Mouse (Mus musculus) heart, embryonic 13.5 days (tissue): Measurements from ENCODE around the gene Apoa1. TPM values are rescaled to one million over a fixed set of nuclear protein-coding genes. Genes with fewer than 3 reads are reported as not detected.

Experiments
- ATAC-seq: fragments of 200-750 bp; cut with Nextera tagmentation; 2 replicates; pipeline ENCODE4 v1.8.0; 2017; ENCODE audit warnings: moderate TSS enrichment; ENCODE audit not compliant: insufficient number of reproducible peaks, low FRiP score, low TSS enrichment; ENCODE audit errors: extremely low read depth
- H3K27ac ChIP-seq: fragments of 300-500 bp; sonication (generic); replicated peaks from 2 replicates; pipeline ENCODE4 v1.5.1; 2015; ENCODE audit warnings: moderate library complexity, mild to moderate bottlenecking, inconsistent platforms
- H3K27me3 ChIP-seq: fragments of 300-500 bp; sonication (generic); replicated peaks from 2 replicates; pipeline ENCODE4 v1.6.1; 2015; ENCODE audit warnings: mild to moderate bottlenecking, inconsistent platforms
- H3K36me3 ChIP-seq: fragments of 300-500 bp; sonication (generic); 2 replicates; pipeline ENCODE4 v1.6.1; 2015; ENCODE audit warnings: mild to moderate bottlenecking, inconsistent platforms
- H3K4me1 ChIP-seq: fragments of 300-500 bp; sonication (generic); 2 replicates; pipeline ENCODE4 v1.6.1; 2015; ENCODE audit warnings: inconsistent platforms
- H3K4me2 ChIP-seq: fragments of 300-500 bp; sonication (generic); 2 replicates; pipeline ENCODE4 v1.6.1; 2015; ENCODE audit warnings: inconsistent platforms, mild to moderate bottlenecking, moderate library complexity
- H3K4me3 ChIP-seq: fragments of 300-500 bp; sonication (generic); 2 replicates; pipeline ENCODE4 v1.5.1; 2015; ENCODE audit warnings: moderate library complexity, mild to moderate bottlenecking, inconsistent platforms
- H3K9ac ChIP-seq: fragments of 300-500 bp; sonication (generic); 2 replicates; pipeline ENCODE4 v1.6.1; 2015; ENCODE audit warnings: inconsistent platforms, mild to moderate bottlenecking, moderate library complexity
- H3K9me3 ChIP-seq: fragments of 300-500 bp; sonication (generic); 2 replicates; pipeline ENCODE4 v1.6.1; 2016; ENCODE audit warnings: inconsistent platforms
- WGBS: fragments of 180-500 bp; shearing (Covaris S2); methylation state at CpG from one replicate; pipeline ENCODE4 v1.1.7; 2015; ENCODE audit warnings: mixed read lengths; 5-methylcytosine and 5-hydroxymethylcytosine counted together
- polyA plus RNA-seq: library from polyadenylated mRNA; unstranded; fragments of >200 nt; fragmentation: Nextera tagmentation; extraction: Ambion mirVana; gene quantifications from 2 replicates; pipeline ENCODE4 v1.2.1, GENCODE M21; 2015

Gene Apoa1
- polyA plus RNA-seq: 11.2 and 68.6 TPM in 2 replicates

- H3K27me3 ChIP-seq: peaks cover 31% of the 10 kb centered on the region
- no peak within 1 kb of the TSS for H3K4me2 ChIP-seq
- H3K36me3 ChIP-seq: peaks cover 2% of the 10 kb centered on the region; the same call in 1 of the 2 replicates
- H3K4me1 ChIP-seq: peaks cover 13% of the 10 kb centered on the region
- H3K27ac ChIP-seq: no peak within 1 kb of the TSS
- H3K9ac ChIP-seq: no peak within 1 kb of the TSS
- ATAC-seq: no peak
- no peaks in the 10 kb centered on the region for H3K9me3 ChIP-seq
- 35% methylated on average over 9 of the region's 9 CpGs for WGBS
- H3K4me3 ChIP-seq: no peak within 1 kb of the TSS
Measured at GRCm38 (mm10) chr9:46228491-46228890, at the start of gene Apoa1. Gene Apoa1 (plus strand): TSS chr9:46228580.

DNA sequence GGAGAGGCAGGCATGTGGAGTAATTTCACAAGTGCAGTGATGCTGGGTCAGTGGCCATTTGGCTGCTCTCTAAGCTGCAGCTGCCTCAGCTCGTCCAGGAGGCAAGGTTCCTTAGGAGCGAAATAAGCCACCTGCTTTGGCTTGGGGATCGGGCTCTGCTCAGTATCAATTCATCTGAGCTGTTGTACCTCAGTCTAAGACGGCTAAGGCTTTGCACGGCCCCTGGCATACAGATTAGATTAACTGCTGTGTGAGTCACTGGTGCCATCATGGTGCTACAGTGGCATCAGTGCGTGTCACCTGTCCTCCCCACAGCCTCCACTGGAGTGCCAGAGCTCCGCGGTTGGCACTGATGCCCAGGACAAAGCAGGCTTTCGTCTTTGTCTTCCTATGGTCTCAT, 49.8 kb upstream of the Apoa1 start:
- no peaks in the 10 kb centered on the region for H3K9me3 ChIP-seq
- H3K4me3 ChIP-seq: no peak overlapping the region
- no peak overlapping the region for H3K27ac ChIP-seq
- H3K36me3 ChIP-seq: peaks cover 33% of the 10 kb centered on the region
- ATAC-seq: no peak
- H3K4me1 ChIP-seq: peaks cover 25% of the 10 kb centered on the region
- H3K27me3 ChIP-seq: no peaks in the 10 kb centered on the region
- no peak overlapping the region for H3K9ac ChIP-seq
- H3K4me2 ChIP-seq: no peak overlapping the region
- 84% methylated on average over 9 of the region's 9 CpGs for WGBS

DNA sequence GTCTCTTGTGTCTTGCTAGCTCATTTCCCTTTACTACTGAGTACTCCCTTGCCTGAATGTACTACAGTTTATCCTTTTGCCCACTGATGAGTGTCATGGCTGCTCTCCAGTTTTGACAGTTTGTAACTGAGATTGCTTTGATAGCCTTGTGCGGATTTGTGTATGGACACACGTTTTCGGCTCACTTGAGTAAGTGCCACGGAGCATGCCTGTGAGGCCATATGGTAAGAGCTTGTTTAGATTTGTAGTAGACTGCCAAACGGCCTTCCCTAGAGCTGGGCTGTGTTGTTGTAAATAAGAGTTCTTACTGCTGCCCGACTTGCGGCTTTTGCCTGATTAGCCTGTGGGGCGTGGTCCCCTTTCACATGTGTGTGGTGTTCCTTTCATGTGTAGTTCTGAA, 47.1 kb upstream of the Apoa1 start:
- Histone ChIP-seq H3K9me3 (no peaks in the 10 kb centered on the region), H3K4me2 (no peak overlapping the region), H3K27ac (no peak overlapping the region), H3K27me3 (no peaks in the 10 kb centered on the region), H3K4me3 (no peak overlapping the region), H3K36me3 (peaks cover 33% of the 10 kb centered on the region), H3K4me1 (peaks cover 17% of the 10 kb centered on the region), H3K9ac (no peak overlapping the region)
- 84% methylated on average over 8 of the region's 8 CpGs for WGBS
- ATAC-seq: no peak

GRCm38 (mm10) chr9:46184542-46184941, 43.8 kb upstream of the Apoa1 start:
- Histone ChIP-seq H3K36me3 (peaks cover 19% of the 10 kb centered on the region; the same call in 1 of the 2 replicates), H3K27me3 (no peaks in the 10 kb centered on the region), H3K9ac (no peak overlapping the region), H3K27ac (peak overlapping the region; percentile 78), H3K4me3 (no peak overlapping the region), H3K4me1 (peaks cover 15% of the 10 kb centered on the region), H3K9me3 (no peaks in the 10 kb centered on the region), H3K4me2 (no peak overlapping the region)
- 61% methylated on average over 5 of the region's 5 CpGs for WGBS
- no peak for ATAC-seq

DNA sequence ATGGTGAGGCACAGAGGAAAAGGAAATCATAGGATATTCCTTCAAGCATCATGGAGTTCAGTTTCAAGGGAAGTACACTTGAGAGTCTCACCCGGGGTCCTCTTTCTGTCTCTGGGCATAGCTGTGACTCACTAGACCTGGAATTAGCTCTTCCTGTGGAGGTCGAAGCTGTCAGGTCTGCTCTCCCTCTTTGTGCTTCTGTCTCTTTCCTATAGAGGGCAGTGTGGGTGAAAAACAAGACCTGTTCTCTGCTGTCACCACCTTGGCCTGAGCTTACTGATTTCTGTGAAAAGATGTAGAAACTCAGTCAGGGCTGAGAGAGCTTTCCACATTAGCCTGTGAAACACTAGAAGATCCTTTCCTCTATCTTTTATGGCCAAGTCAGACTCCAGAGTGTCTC, 43.2 kb upstream of the Apoa1 start:
- 22% methylated on average over 2 of the region's 2 CpGs for WGBS
- no peaks in the 10 kb centered on the region for H3K9me3 ChIP-seq
- no peak for ATAC-seq
- no peak overlapping the region for H3K4me2 ChIP-seq
- no peak overlapping the region for H3K9ac ChIP-seq
- no peaks in the 10 kb centered on the region for H3K27me3 ChIP-seq
- peaks cover 16% of the 10 kb centered on the region; the same call in 1 of the 2 replicates for H3K36me3 ChIP-seq
- H3K4me3 ChIP-seq: no peak overlapping the region
- peaks cover 15% of the 10 kb centered on the region for H3K4me1 ChIP-seq
- peak overlapping the region; percentile 78 for H3K27ac ChIP-seq

- no peak for ATAC-seq
Measured at GRCm38 (mm10) chr9:46186387-46186786, 42.0 kb upstream of the Apoa1 start.

GRCm38 (mm10) chr9:46188370-46188769, 40.0 kb upstream of the Apoa1 start:
- WGBS: 84% methylated on average over 4 of the region's 4 CpGs
- Histone ChIP-seq H3K27me3 (no peaks in the 10 kb centered on the region), H3K9ac (no peak overlapping the region), H3K36me3 (no peaks in the 10 kb centered on the region), H3K27ac (no peak overlapping the region), H3K9me3 (no peaks in the 10 kb centered on the region), H3K4me2 (no peak overlapping the region), H3K4me1 (peaks cover 29% of the 10 kb centered on the region), H3K4me3 (no peak overlapping the region)
- ATAC-seq: no peak

More at GRCm38 (mm10) chr9:46186387-46186786, 42.0 kb upstream of the Apoa1 start:
- H3K36me3 ChIP-seq: peaks cover 9% of the 10 kb centered on the region; the same call in 1 of the 2 replicates
- H3K4me3 ChIP-seq: no peak overlapping the region
- 74% methylated on average over 1 of the region's 1 CpGs for WGBS
- H3K9me3 ChIP-seq: no peaks in the 10 kb centered on the region
- H3K4me2 ChIP-seq: no peak overlapping the region
- H3K4me1 ChIP-seq: peaks cover 27% of the 10 kb centered on the region
- H3K27me3 ChIP-seq: no peaks in the 10 kb centered on the region
- no peak overlapping the region for H3K27ac ChIP-seq
- no peak overlapping the region for H3K9ac ChIP-seq

DNA sequence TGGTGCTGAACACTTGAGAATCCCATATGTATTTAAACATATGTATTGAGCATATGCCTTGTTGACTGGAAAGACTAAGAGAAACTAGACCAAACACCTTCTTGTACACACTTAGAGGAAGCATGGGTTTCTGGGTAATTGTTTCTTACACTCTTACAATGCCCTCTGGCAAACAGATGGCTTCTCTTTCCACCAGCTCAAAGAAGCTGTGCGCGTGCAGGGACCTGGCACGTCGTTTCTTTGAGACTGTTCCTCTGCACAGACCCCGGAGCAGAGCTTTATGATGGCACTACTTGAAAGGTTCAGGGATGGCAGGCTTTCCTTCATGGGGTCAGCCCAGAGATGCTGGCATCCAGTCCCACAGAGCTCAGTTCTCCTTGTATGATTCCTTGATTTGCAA, 39.4 kb upstream of the Apoa1 start:
- H3K4me3 ChIP-seq: no peak overlapping the region

GRCm38 (mm10) chr9:46189381-46189780, 39.0 kb upstream of the Apoa1 start:
- no peak for ATAC-seq
- no peak overlapping the region for H3K9ac ChIP-seq
- H3K4me3 ChIP-seq: no peak overlapping the region
- no peak overlapping the region for H3K4me2 ChIP-seq
- H3K27ac ChIP-seq: no peak overlapping the region
- H3K9me3 ChIP-seq: no peaks in the 10 kb centered on the region
- H3K4me1 ChIP-seq: peaks cover 22% of the 10 kb centered on the region
- no peaks in the 10 kb centered on the region for H3K27me3 ChIP-seq
- 86% methylated on average over 10 of the region's 10 CpGs for WGBS
- peaks cover 3% of the 10 kb centered on the region for H3K36me3 ChIP-seq

More for the DNA sequence above, 39.4 kb upstream of the Apoa1 start:
- 87% methylated on average over 5 of the region's 5 CpGs for WGBS
- no peaks in the 10 kb centered on the region for H3K9me3 ChIP-seq
- H3K27ac ChIP-seq: no peak overlapping the region
- ATAC-seq: no peak
- H3K27me3 ChIP-seq: no peaks in the 10 kb centered on the region
- H3K9ac ChIP-seq: no peak overlapping the region
- peaks cover 26% of the 10 kb centered on the region for H3K4me1 ChIP-seq
- H3K36me3 ChIP-seq: no peaks in the 10 kb centered on the region
- no peak overlapping the region for H3K4me2 ChIP-seq

DNA sequence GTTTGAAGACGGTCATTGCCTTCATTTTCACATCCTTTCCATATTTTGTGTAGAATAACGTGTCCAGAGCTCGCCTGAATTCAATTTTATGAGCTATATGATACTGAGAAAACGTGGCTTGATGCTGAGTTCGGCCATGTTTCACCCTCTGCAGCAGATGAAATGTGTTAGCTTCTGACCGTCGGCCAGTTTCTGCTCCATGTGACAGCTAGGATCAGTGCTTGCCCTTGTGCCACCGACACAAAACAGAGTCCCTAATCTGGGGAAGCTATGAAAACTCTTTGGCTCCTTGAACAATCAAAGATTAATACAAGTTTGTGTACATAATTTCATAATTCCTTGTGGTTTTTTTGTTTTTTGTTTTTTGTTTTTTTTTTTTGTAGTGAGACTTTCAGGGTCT, 37.1 kb upstream of the Apoa1 start:
- H3K4me2 ChIP-seq: no peak overlapping the region
- H3K27ac ChIP-seq: peak overlapping the region; percentile 56; the same call in 1 of the 2 replicates
- peaks cover 28% of the 10 kb centered on the region for H3K4me1 ChIP-seq
- no peak for ATAC-seq
- H3K9me3 ChIP-seq: no peaks in the 10 kb centered on the region
- H3K4me3 ChIP-seq: no peak overlapping the region
- 49% methylated on average over 8 of the region's 8 CpGs for WGBS
- H3K27me3 ChIP-seq: no peaks in the 10 kb centered on the region
- peaks cover 21% of the 10 kb centered on the region for H3K36me3 ChIP-seq
- 0 out of 2 replicates have a peak overlapping the region, but pooled peaks have one; percentile 2 for H3K9ac ChIP-seq

DNA sequence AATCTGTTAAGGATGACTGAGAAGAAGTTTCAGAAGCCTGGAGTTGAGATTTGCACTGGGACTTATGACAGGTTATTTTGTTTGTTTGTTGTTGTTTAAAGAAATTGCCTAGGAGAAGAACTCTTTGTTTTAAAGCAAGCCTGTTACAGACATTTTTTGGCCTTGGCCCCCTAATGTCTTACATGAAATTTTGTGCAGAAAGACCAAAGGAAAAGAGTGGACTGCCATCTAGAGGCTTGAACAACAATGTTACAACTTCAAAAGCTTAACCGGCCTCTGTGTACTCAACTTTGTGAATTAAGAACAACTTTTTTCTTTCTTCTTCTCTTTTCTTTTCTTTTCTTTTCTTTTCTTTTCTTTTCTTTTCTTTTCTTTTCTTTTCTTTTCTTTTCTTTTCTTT, 36.7 kb upstream of the Apoa1 start:
- no peak for ATAC-seq
- H3K4me2 ChIP-seq: no peak overlapping the region
- WGBS: 37% methylated on average over 1 of the region's 1 CpGs

GRCm38 (mm10) chr9:46192642-46193041, 35.7 kb upstream of the Apoa1 start:
- ATAC-seq: no peak

More for the DNA sequence above, 36.7 kb upstream of the Apoa1 start:
- no peak overlapping the region for H3K4me3 ChIP-seq
- no peaks in the 10 kb centered on the region for H3K9me3 ChIP-seq
- no peak overlapping the region for H3K9ac ChIP-seq
- H3K27ac ChIP-seq: no peak overlapping the region
- H3K36me3 ChIP-seq: peaks cover 23% of the 10 kb centered on the region
- H3K4me1 ChIP-seq: peaks cover 32% of the 10 kb centered on the region
- no peaks in the 10 kb centered on the region for H3K27me3 ChIP-seq

More at GRCm38 (mm10) chr9:46192642-46193041, 35.7 kb upstream of the Apoa1 start:
- Histone ChIP-seq H3K4me3 (no peak overlapping the region), H3K9me3 (no peaks in the 10 kb centered on the region), H3K27ac (no peak overlapping the region), H3K27me3 (no peaks in the 10 kb centered on the region), H3K4me2 (no peak overlapping the region), H3K36me3 (peaks cover 23% of the 10 kb centered on the region), H3K9ac (no peak overlapping the region), H3K4me1 (peaks cover 42% of the 10 kb centered on the region)
- WGBS: 86% methylated on average over 6 of the region's 6 CpGs
